Mouse (Mus musculus): ENCODE results near the gene Bcl3. TPM values are rescaled to one million over a fixed set of nuclear protein-coding genes. Genes with fewer than 3 reads are reported as not detected.
A peak's percentile ranks its signal among the peaks of the same experiment; 100 is the strongest.

Bcl3 gene
- total RNA-seq, 2 experiments from 2014 or later, result 9.7 to 29.2 TPM

DNA sequence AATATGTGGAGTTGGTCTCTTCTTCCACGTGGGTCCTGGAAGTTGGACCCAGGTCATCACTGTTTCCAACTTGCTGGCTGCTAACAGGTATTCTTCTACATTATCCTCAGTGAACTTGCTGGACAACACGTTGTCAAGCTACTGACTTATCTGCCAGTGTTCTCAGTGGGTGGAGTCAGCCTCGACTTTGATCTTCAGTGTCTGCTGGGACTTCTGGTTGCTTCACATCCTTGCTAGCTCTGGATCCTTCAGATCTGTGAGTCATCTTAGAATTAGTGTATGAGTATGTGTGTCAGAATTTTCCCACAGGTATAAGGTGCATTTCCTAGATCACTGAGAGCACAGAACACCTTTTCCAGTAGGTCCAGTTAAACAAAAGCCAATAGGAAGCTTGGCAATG, 14.3 kb upstream of the Bcl3 start:
- ATAC-seq (ENCODE audit: poor library complexity, severe bottlenecking), result no peak

DNA sequence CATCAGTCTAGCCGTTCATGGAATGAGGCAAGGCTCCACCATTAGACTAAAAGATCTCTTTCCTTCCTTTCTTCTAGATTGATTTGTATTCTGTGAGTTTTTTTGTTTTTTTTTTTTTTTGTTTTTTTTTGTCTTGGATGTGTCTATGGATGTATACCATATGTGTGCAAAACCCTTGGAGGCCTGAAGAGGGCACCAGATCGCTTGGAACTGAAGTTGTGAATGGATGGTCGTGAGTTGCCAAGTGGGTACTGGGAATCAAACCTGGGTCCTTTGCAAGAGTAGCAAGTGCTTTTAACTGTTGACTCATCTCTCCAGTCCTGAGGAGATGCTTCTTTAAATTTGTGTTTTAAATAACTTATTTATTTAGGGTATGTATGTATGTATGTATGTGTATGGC, 11.5 kb upstream of the Bcl3 start:
- no peak for ATAC-seq (ENCODE audit: poor library complexity, severe bottlenecking)

DNA sequence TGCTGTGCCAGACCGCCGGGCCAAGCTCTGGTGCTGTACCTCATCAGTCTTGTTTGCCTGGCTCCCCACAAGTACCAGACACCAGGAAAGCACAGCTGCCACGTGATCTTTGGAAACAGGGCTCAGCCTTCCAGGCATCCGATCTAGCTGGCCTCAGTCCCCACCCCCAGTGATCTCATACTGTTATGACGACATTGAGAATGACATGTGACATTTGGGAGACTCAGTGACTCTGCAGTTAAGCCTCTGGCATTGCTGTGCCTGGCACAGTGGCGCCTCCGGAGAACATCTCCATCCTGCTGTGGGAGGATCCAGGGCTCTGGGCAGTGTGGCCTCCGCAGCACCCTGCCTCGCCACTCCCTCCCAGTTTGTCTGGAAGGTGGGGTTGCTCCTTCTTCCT, 9.3 kb upstream of the Bcl3 start:
- peak; percentile 43 for ATAC-seq (ENCODE audit: poor library complexity, severe bottlenecking)

DNA sequence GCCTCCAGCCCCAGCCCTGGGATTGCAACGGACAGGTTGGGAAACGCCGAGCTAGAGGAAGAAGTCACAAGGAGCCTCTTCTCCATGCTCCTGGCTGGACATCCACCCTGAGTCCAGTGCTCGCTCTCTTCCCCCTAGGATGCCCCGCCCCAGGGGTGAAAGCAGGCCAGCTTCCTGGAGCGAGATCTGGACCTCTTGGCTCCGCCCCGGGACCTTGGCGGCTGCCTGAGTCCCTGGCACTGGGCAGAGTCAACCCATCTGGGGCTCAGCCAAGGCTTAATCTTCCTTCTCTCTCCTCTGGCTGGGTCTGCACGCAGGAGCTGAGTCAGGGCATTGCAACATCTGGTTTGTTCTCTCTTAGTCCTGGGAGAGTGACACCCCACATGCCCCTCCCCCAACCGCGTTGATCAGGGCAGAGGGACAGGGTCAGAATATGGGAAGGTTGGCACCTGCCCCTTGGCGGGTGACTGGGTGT, 8.1 kb upstream of the Bcl3 start:
- peak; percentile 95 for ATAC-seq (ENCODE audit: poor library complexity, severe bottlenecking)

DNA sequence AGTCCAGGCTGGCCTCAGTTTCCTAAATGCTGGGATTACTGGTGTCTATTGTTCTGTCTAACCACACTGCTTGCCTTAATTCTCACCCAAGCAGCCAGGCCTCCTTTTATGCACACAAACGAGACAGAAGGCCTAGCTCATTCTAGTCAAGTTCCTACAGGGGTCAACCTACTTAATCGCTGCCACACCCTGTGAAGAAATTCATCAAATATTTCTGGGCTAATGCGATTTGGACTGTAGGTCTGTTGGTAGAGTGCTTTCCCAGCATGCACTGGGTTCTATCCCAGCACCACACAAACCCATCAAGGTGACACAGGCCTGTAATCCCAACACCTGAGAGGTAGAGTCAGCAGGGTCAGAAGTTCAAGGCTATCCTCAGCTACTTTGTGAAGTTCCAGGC, 7.1 kb upstream of the Bcl3 start:
- no peak for ATAC-seq (ENCODE audit: poor library complexity, severe bottlenecking)

DNA sequence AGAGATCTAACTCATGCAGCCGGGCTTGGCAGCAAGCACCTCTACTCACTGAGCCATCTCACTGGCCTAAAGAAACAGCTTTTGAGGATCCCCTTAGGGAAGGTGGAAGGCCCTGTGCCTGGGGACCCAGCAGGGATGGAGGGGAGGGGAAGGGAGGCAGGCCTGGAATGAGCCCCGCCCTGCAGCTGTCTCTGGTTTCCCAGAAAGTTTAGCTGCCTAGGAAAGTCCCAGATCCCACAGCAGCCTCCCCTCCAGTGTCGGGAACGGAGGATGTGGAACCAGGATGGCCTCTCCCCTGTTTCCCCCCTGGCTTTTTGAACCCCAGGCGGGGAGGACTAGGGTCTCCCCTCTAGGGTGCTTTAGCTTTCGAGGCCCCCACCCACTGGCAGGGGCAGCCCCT, 4.2 kb upstream of the Bcl3 start:
- ATAC-seq (ENCODE audit: poor library complexity, severe bottlenecking), result no peak

DNA sequence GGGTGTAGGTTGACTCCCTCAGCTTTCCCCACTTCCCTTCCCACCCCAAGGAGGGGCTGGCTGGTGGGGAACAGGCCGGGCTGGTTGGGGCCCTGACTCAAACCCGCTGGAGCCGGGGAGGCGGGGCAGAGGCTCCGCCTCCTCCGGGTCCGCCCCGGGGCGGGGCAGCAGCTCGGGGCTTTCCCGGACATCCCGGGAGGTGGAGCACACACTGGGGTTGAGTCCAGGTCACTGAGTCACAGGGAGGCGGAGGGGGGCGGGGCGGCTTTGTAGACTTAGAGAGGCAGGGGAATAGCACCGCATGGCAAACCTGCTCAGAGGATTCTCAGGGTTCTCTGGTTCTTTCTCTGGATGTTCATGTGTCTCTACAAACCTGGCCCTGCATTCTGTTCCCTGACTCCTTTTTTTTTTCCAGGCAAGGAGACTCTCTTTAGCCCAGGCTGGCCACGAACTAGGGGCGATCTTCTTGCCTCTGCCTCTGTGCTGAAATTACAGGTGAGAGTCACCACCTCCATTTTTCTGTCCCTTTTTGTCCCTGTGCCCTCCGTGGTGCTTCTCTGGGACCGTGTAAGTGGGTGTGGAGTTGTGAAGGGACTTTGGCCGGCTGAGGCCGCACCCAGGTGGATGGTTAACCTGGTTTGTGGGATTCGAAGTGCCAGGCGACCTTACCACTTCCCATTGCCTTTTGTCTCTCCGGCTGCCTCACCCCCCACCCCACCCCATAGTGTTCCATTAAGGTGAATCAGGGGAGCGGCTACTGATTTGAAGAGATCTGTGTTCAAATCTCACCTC, 1.8 kb upstream of the Bcl3 start:
- ATAC-seq (ENCODE audit: poor library complexity, severe bottlenecking), result peak; percentile 82

DNA sequence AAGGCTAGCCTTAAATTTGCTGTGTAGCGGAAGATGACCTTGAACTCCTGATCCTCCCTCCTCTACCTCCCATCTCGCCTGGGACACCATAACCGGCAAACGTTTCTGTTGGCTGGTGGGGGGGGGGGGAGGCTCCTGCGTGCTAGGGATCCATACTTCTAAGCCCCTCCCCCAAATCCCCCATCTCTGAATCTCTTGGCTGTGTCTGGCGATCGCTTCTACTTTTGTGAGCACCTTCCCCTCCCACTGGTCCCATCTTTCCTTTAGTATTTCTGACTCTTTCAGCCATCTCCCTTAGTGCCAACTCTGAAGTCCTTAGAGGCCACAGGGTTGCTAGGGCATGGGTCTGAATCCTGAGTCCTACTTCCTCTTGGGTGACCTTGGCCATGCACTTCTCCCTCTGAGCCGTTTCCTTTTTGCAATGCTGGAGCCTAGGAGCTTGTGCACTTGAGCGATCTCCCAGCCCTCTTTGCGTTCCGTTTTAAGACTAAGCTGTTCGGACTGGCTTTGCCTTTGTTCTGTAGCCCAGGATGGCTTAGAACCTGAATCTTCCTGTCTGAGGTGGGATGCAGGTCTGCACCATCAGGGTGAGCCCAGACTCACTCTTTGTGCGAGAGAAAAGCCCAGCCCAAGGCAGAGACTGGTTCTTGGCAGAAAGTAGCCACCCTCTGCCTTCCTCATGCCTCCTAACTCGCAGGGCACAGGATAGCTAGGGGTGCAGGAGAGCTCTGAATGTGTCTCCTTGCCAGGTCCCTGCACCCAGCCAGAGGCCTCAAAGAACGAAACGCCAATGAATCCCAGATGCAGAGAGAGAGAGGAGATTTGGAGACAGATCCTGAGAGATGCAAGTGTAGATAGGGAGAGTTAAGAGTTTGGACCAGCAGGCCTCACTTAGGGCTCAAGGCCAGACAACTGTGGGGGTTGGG, 949 bp upstream of the Bcl3 start:
- peak; percentile 68 for ATAC-seq (ENCODE audit: poor library complexity, severe bottlenecking)

DNA sequence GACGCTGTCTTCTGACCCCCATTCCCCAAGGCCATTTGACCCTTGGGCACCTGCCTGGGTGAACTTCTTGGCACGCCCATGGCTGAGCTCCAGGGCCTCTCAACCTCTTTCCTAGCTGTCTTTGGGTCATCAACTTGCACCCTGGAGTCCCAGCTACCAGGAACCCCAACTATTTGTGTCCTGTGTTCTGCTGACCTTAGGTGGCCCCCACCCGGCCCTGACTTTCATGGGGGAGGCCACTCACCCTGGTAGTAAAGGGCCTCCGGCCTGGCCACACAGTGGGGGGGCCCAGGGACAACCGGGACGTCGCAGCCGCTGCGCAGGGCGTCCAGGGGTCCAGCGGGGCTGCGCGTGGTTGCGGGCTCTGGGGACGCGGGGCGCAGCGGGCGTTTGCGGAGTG, 377 bp downstream of the Bcl3 start:
- ATAC-seq (ENCODE audit: poor library complexity, severe bottlenecking), result no peak

DNA sequence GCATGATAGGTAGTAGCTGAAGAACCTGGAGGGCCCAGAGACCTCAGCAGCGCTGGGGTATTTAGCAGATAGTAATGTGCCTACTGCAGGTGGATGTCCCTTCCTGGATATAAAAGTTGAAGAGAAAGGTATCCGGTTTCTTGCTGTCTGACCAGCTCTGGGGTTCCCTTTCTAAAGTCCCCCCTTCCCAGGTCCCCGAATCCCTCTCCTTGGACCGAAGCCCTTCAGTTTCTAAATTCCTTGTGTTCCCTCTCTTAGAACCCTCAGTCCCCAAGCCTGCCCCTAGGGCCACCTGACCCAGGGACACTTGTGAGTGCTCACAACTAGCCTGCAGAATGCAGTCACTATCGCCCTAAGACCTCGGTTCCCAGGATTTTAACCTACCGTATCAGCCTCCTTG, 937 bp downstream of the Bcl3 start:
- ATAC-seq (ENCODE audit: poor library complexity, severe bottlenecking), result no peak

DNA sequence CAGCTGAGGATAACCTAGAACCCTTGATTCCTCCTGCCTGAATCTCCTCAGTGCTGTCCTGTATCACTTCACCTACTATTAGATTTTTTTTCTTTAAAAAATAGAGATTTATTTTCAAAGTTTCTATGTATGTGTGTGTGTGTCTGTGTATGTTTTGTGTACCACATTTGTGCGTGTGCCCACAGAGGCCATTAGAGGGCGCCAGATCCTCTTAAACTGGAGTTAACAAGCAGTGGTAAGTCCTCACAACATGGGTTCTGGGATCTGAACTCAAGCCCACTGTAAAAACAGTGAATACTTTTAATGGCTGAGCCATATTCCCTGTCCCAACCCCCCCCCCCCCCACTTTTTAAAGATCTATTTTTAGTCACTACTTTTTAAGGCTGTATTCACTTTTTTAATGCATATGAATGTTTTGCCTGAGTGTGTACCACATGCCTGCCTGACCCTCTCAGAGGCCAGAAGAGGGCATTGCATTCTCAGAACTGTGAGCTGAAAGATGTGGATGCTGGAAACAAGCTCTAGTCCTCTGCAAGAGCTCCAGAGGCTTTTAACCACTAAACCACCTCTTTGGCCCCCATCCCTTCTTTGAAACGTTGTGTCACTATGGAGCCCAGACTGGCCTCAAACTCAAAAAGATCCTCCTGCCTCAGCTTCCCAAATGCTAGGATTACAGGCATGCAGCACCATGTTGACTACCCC, 2.1 kb downstream of the Bcl3 start:
- ATAC-seq (ENCODE audit: poor library complexity, severe bottlenecking), result no peak

DNA sequence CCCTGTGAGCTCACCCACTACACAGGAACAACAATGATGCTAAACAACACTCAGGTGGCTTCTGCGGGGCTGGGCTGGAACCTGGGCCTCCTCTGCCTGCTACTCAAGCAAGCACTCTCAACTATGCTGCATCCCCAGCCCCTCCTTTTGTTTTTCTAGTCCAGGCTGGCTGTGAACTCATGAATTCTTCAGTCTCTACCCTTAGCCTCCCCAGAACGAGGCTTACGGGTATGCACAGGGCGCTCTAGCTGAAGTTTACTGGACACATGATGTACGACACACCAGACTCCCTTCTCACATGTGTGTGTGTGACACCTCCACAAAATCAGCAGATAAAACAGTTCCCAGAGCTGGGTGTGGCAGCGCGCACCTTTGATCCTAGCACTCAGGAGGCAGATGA, 3.7 kb downstream of the Bcl3 start:
- no peak for ATAC-seq (ENCODE audit: poor library complexity, severe bottlenecking)

DNA sequence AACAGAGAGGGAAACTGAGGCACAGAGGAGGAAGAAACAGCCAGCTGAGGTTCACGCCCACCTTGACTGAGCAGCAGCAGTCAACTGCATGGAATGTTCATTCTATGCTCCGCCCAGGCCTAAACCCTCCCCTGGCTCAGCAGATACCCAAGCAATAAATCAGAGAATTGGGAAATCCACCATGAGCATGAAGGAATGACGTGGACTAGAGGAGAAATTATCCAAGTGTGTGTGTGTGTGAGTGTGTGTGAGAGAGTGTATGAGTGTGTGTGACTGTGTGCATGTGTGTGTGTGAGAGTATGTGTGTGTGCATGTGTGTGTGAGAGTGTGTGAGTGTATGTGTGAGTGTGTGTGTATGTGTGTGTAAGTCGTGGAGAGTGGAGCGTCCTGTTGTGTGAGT, 4.1 kb downstream of the Bcl3 start:
- ATAC-seq (ENCODE audit: poor library complexity, severe bottlenecking), result no peak

DNA sequence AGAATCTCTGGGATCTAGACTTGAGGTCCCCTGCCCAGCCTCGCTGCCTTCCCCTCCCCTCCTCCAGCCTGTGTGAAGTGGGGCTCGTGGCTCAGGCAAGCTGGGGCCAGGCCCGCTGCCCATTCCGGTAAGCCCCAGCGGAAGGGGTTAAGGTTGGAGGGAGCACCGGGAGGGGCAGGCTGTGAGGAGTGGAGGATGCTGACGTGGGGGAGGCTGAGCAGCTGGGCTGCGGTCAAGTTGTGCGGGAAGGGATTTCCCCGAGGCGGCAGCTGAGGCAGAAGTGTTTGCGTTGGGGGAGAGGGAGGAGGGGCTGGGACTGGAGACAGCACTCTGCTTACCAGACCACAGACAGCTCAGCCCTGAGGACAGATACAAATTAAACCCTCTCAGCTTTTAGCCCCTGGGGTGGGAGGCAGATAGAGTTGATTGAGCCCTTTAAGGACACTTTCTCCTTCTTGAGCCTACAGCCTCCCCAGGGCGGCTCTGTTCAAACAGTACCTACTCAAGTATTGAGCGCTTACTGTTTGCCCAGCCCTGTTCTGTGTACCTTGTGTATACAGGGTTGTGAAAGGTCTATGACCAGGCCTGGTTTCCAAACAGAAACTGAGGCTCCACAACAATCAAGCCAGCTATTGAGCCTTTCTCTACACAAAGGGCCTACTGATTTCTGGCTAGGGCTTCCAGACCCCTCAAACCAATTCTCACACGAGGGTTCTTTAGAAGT, 5.0 kb downstream of the Bcl3 start:
- ATAC-seq (ENCODE audit: poor library complexity, severe bottlenecking), result peak; percentile 79

DNA sequence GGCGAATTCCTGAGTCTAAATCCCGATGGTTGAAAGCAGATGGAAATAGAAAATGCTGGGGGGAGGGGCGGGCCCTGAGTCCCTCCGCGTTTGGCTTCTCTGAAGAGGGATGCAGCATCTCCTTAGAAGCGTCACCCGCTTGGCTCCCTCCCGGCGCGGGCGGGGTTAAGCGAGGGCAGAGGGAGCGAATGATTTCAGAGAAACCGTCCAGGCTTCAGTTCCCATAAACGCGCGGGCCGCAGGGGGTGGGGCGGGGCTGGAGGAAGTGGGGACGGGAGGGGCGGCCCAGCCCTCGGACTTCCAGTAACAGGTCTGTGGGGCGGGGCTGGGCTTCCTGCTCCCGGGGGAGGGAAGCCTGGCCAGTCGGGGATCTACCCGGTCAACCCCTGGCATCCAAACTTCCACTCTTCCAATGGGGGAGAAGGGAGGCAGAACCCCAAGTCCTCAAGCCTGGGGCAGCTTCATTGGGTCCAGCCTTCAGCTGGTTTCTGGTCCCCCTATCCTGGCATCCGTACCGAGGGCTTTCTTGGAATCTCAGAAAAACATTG, 6.3 kb downstream of the Bcl3 start:
- peak; percentile 66 for ATAC-seq (ENCODE audit: poor library complexity, severe bottlenecking)

DNA sequence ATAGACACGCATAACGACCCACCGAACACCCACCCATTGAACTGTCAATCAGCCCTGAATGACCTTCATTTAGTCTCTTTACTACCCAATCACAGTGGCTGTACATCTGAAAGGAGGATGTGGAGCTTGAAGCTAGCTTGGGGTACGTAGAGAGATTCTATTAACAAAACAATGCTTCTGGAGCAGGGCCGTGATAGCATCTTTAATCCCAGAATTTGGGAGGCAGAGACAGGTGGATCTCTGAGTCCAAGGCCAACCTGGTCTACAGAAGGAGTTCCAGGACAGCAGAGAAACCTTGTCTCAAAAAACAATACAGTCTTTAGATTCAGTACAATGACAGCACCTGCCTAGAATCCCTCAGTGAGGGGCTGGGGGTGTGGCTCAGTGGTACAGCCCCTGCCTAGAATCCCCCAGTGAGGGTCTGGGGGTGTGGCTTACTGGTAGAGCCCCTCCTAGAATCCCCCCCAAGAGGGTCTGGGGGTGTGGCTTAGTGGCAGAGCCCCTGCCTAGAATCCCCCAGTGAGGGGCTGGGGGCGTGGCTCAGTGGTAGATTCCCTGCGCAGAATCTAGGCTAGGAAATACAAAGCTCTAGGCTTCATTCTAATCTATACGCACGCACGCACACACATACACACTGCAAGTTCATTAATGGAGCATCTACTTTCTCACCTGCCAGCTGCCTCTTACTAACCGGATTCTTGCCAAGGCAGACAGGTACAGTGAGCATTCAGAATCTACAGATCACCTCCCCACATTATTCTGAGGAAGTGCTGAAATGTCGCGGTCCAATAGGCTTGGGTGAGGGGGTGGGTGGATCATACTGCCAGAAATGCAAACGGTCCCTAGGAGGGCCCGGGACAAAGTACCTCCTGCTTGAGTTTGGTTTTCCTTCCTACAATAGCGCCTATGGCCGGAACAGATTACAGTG, 7.0 kb downstream of the Bcl3 start:
- peak; percentile 17; the same call in 1 of the 2 replicates for ATAC-seq (ENCODE audit: poor library complexity, severe bottlenecking)

DNA sequence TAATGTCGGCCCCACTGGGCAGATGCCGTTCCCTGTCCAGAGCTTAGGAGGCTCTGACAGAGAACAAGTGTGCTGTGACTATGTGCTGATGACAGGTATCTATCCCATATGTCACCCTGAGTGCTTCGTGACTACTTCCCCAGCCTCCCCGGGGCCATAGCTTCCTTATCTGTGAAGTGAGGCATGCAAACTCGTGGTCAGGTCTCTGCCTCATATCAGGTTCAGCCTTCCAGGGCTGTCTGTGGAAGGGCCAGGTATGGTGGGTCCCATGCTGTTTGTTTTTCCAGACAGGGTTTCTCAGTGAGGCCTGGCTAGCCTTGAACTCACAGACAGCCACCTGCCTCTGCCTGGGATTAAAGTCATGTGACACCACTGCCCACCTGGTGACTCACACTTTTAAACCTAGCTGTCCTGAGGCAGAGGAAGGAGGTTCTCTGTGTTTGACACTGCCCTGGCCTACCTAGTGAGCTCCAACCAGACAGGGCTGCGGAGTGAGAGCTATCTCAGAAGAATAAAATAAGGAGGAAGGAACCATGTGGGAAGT, 8.9 kb downstream of the Bcl3 start:
- ATAC-seq (ENCODE audit: poor library complexity, severe bottlenecking), result no peak

DNA sequence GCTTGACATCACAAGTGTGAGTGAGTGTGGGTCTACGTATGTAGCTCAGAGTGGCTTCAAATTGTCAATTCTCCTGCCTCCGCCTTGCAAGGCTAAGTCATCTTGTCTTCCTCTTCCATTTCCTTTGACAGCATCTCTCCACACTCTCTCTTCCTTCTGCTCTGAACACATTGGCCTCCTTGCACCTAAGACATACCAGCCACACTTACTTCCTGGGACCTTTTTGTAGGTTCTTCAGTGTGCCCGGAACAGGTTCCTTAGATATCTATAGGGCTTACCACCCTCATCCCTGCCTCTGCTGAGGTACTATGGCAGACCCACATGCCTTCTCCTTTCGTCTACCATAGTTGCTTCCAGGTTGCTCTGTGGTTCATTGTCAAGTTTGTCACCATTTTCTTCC, 9.4 kb downstream of the Bcl3 start:
- no peak for ATAC-seq (ENCODE audit: poor library complexity, severe bottlenecking)

DNA sequence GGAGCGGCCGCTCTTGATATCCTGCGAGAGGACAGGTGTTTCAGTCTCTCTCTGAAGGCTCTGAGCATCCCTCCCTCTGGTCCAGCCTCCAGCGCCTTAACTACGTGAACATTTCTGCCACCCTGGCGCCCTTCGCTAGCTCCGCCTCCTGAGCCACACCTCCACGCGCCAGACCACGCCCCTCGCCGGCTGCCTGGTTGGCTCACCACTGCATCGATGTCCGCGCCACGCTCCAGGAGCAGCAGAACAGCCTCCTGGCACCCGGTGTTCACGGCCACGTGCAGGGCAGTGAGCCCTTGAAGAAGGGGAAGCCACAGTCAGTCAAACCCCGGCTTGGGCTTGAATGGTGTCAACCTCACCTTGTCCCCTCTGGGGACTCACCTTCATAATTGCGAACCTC, 11.5 kb downstream of the Bcl3 start:
- ATAC-seq (ENCODE audit: poor library complexity, severe bottlenecking), result no peak

Data from megakaryocyte, adult 5-6 weeks (primary cell).